Mouse (Mus musculus): ENCODE measurements around the gene Rbms2. TPM values are rescaled to one million over a fixed set of nuclear protein-coding genes. Genes with fewer than 3 reads are reported as not detected.

Rbms2 gene
- 10 to 100 TPM; 47.0 to 55.3 TPM for total RNA-seq (2023)

GRCm38 (mm10) chr10:128179989-128180388 is at the start of gene Rbms2:
Gene Rbms2 (minus strand): TSS chr10:128180297.

GRCm38 (mm10) chr10:128225538-128225937 is 45.4 kb upstream of the Rbms2 start, which contains the start of gene Mip:
Gene Mip (plus strand): TSS chr10:128225838.

GRCm38 (mm10) chr10:128211390-128212108 is 31.5 kb upstream of the Rbms2 start, which contains the start of gene Spryd4:
Gene Spryd4 (minus strand): TSS chr10:128211807.

GRCm38 (mm10) chr10:128194024-128194550 is 14.0 kb upstream of the Rbms2 start, which contains the start of gene Gls2:
Gene Gls2 (plus strand): TSS chr10:128194457.

GRCm38 (mm10) chr10:128091564-128092505 is 88.3 kb downstream of the Rbms2 start, which contains the start of gene Baz2a:
Gene Baz2a (plus strand): TSS chr10:128091577.

GRCm38 (mm10) chr10:128082880-128083421 is 97.1 kb downstream of the Rbms2 start, which contains the start of gene Atp5b:
Gene Atp5b (plus strand): TSS chr10:128083273.

Other genes with a start within 250 kb of the Rbms2 start
- gene Hsd17b6, start 172.7 kb downstream of the Rbms2 start, total RNA-seq (2023) = not detected
- gene Prim1, start 165.1 kb downstream of the Rbms2 start, total RNA-seq (2023) = 10 to 100 TPM; 12.3 to 16.8 TPM
- gene Naca, start 144.7 kb downstream of the Rbms2 start, total RNA-seq (2023) = 100 to 1,000 TPM; 586 to 608 TPM
- gene Ptges3, start 121.3 kb downstream of the Rbms2 start, total RNA-seq (2023) = 100 to 1,000 TPM; 109 to 146 TPM
- gene Atp5b, start 97.0 kb downstream of the Rbms2 start, total RNA-seq (2023) = 100 to 1,000 TPM; 583 to 605 TPM
- gene Baz2a, start 88.7 kb downstream of the Rbms2 start, total RNA-seq (2023) = 100 to 1,000 TPM; 140 to 143 TPM
- not detected for gene Gls2, start 14.2 kb upstream of the Rbms2 start, total RNA-seq (2023)
- gene Spryd4, start 31.5 kb upstream of the Rbms2 start, total RNA-seq (2023) = 10 to 100 TPM; 13.7 to 14.4 TPM
- gene Mip, start 45.5 kb upstream of the Rbms2 start, total RNA-seq (2023) = not detected
- 10 to 100 TPM; 16.6 to 21.5 TPM for gene Timeless, start 51.8 kb upstream of the Rbms2 start, total RNA-seq (2023)
- under 1 TPM in 1 of 2 experiments, not detected in 1; 0.38 TPM for gene Apon, start 73.8 kb upstream of the Rbms2 start, total RNA-seq (2023)
- gene Apof, start 88.4 kb upstream of the Rbms2 start, total RNA-seq (2023) = 1 to 10 TPM in 1 of 2 experiments, under 1 TPM in 1; 0.89 to 1.5 TPM
- gene Stat2, start 90.3 kb upstream of the Rbms2 start, total RNA-seq (2023) = 100 to 1,000 TPM; 136 to 139 TPM
- not detected for gene Il23a, start 118.5 kb upstream of the Rbms2 start, total RNA-seq (2023)
- gene Pan2, start 123.0 kb upstream of the Rbms2 start, total RNA-seq (2023) = 10 to 100 TPM; 64.1 to 67.9 TPM
- 10 to 100 TPM; 26.6 to 30.1 TPM for gene Cnpy2, start 142.2 kb upstream of the Rbms2 start, total RNA-seq (2023)
- gene Cs, start 157.4 kb upstream of the Rbms2 start, total RNA-seq (2023) = 100 to 1,000 TPM; 108 to 111 TPM
- gene Coq10a, start 188.7 kb upstream of the Rbms2 start, total RNA-seq (2023) = 10 to 100 TPM; 39.6 to 39.7 TPM
- gene Ankrd52, start 196.8 kb upstream of the Rbms2 start, total RNA-seq (2023) = 10 to 100 TPM; 74.5 to 79.2 TPM
- gene Slc39a5, start 220.9 kb upstream of the Rbms2 start, total RNA-seq (2023) = not detected
- 10 to 100 TPM; 47.3 to 50.6 TPM for gene Nabp2, start 231.2 kb upstream of the Rbms2 start, total RNA-seq (2023)
- gene Rnf41, start 231.4 kb upstream of the Rbms2 start, total RNA-seq (2023) = 10 to 100 TPM; 70.9 to 76.8 TPM

All from B cell, adult 67 days (primary cell).